Mouse (Mus musculus) layer of hippocampus, adult 18-20 months (tissue): ENCODE results near the gene Armc8. TPM values are rescaled to one million over a fixed set of nuclear protein-coding genes. Genes with fewer than 3 reads are reported as not detected.

Source experiments
- DNase-seq, 2 experiments: peaks; one replicate each; pipeline ENCODE4 v3.0.0; 2022; ENCODE audit warnings: low spot score in 2 of 2
- total RNA-seq, 2 experiments: library from RNA; stranded (reverse); gene quantifications; 2 replicates each; pipeline ENCODE4 v1.2.3; 2021

The Armc8 gene
- total RNA-seq, 2 experiments from 2014 or later, result 53.6 to 55.1 TPM

GRCm38 (mm10) chr9:99449886-99450647 is 118.6 kb downstream of the Armc8 start:
- DNase-seq, result no peak

GRCm38 (mm10) chr9:99447323-99447722 is 121.4 kb downstream of the Armc8 start:
- DNase-seq, result peak in 1 of 2 experiments; percentile 77

- no peak for DNase-seq
Observed at GRCm38 (mm10) chr9:99446259-99446658, 122.4 kb downstream of the Armc8 start.

DNA sequence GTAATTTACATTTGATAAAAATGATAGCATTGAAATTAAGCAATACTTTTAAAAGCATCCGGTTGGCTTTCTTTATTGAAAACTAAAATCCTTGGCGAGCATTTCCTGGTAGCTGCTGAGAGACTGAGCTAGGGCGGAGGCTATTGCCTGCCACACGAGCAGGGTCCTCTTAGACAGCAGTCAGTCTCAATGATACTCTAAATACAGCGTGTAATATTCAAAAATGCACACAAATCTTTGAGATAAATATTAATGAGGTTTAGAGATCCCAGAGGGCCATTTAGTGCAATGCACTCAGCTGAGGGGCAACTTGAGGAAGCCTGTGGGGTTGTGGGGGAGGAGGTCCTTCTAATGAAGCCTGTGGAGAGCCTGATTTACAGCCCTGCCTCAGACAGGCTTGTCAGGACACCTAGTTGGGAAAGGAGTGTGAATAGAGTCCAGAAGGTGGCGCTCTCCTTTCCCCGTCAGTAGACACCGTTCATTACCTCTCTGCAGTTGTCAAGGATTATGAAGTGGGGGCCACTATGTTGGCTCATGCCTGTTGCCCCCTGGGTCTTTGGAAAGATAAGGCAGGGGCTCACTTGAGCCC is 124.0 kb downstream of the Armc8 start:
- DNase-seq, result no peak

GRCm38 (mm10) chr9:99441647-99442433 is 126.9 kb downstream of the Armc8 start:
- no peak for DNase-seq

DNA sequence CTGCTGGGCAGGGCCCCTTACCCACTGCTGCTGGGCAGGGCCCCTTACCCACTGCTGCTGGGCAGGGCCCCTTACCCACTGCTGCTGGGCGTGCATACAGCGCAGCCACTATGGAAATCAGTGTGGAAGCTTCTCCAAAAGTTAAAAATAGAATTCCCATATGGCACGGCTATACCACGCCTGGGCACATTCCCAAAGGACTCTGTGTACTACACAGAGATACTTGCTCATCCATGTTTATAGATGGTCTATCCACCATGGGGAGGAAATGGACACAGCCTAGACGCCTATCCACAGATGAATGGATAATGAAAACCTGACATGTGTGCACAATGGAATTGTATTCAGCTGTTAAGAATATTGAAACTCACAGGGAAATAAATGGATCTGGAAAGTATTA is 127.8 kb downstream of the Armc8 start:
- DNase-seq, result peak in 1 of 2 experiments; percentile 46

- no peak for DNase-seq
Observed at GRCm38 (mm10) chr9:99439064-99439463, 129.6 kb downstream of the Armc8 start.

GRCm38 (mm10) chr9:99437781-99438565 is 130.7 kb downstream of the Armc8 start:
- DNase-seq, result no peak

GRCm38 (mm10) chr9:99437031-99437764 is 131.5 kb downstream of the Armc8 start, which contains the start of gene Mras:
TSS of gene Mras (minus strand) at chr9:99437381.
- no peak for DNase-seq

- peak; percentile 71 to 84 for DNase-seq
Observed at GRCm38 (mm10) chr9:99436182-99437030, 132.3 kb downstream of the Armc8 start.

DNA sequence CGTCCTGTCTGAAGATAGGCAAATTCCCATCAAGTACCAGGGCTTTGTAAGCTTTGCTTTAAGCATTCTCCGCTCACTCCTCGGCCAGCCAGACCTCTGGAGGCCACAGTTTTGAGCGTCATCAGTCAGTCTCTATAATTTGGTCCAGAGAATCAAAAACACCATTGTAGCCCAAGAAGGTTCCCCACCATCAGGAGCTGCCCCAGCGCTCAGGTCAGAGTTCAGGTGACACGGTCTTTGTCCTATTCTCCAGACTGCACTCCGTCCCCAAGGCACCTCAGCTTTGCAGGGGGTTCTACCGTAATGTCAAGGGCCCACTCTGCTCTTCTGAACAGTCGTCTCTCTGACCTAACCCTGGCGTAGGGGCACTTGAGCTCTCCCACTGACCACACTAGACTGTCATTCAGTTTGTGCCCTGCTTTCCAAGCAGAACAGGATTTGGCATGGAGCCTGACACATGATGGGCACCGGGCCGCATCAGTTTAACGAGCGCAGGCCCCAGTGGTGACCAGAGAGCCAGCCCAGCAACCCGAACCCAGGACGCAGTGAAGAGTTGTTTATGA is 133.0 kb downstream of the Armc8 start:
- DNase-seq, result peak in 1 of 2 experiments; percentile 52

DNA sequence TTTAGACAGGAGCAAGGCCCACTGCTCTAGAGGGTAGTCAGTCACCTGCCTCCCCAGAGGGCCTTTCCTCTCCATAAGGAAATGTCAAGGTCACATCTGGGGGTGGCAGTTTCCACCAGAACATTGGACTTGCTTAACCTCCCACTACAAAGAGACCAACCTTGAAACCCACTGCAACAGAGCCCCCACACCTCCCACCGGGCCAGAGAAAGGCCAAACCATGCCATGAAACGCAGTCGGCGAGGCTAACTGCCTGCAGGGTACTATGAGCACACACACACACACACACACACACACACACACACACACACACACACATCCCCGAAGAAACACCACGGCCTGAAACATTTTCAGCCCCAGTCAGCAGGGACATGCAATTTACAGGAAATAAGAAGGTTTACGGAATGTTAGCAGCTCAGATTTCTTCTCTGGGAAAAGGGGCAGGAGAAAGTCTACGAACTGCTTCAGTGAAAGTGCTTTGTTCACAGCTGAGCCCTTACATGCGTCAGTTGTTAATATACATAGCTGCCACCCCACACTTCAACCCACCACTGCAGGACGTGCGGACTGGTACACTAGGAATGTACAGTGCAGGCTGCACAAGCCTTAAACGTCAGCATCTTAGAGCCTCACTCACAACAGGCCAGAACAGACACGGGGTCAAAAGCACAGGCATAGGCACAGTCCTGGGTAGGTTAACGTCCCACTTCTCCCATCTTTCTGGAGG is 133.6 kb downstream of the Armc8 start:
- DNase-seq, result peak in 1 of 2 experiments; percentile 67

DNA sequence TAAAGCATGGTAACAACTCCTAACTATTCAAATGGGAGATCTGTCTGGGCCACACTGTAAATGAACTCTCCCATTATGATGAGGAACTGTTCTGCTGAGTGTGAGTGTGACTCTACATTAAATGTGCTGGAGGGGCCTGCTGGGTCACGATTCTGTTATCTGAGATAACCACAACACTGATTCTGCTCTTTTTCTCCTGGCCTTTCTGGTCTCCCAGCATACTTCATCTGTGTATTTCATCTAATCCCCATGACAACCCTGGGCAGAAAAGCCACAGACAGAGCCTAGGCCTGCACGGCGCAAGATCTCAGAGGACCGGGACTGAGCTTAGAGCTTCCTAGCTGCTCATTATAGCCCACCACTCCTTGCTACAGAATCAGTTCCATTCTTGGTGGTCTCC is 136.2 kb downstream of the Armc8 start:
- DNase-seq, result peak in 1 of 2 experiments; percentile 16

DNA sequence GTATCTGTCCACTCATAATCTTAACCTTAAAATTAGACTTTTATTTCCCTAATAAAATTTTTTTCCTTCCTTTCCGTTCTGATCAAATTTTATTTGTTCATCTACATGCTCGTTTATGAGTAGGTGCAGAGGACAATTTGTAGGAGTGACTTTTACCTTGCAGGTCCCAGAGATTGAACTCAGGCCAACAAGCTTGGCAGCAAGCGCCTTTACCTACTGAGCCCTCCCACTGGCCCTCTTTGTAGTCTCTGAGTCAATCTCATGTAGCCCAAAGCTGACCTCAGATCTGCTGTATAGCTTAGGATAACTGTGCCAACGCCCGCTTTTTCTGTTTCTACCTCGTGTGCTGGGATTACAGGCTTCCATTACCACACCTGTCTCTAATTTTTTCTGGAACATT is 136.7 kb downstream of the Armc8 start:
- peak in 1 of 2 experiments; percentile 7 for DNase-seq

DNA sequence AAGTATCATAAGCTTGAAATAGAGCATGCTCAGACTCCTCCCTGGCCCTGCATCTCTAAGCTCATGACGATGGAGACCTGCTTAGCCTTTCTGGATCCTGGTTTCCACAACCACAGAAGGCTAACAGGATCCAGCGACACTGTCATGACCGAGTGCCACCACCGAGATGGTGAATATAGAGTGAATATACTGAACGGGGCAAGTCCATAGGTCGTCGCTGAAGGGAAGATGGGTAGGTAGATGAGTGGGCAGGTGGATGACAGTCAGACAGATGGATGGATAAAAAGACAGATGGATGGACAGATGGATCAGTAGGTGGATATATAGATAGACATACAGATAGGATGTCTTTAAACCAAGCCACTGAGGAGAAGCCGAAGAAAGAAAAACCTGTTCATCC is 137.4 kb downstream of the Armc8 start:
- peak in 1 of 2 experiments; percentile 67 for DNase-seq

DNA sequence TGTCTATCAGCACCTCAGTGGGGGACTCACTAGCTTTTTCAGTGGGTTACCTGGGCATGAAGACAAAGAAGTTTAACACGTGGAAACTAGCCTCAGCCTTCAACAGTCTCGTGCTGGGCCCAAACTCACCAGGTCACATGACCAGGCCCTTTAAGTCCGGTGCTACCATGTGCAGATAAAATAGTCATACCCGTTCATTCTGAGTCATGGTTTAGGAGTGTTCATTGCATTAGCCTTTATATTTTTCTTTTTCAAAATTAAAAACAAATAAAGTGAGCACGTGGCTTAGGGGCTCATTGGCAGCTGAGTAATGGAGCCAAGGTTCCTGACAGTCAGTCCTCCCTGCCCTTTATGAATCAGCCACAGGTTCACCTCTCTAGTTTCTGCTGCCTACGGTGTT is 137.9 kb downstream of the Armc8 start:
- DNase-seq, result no peak

DNA sequence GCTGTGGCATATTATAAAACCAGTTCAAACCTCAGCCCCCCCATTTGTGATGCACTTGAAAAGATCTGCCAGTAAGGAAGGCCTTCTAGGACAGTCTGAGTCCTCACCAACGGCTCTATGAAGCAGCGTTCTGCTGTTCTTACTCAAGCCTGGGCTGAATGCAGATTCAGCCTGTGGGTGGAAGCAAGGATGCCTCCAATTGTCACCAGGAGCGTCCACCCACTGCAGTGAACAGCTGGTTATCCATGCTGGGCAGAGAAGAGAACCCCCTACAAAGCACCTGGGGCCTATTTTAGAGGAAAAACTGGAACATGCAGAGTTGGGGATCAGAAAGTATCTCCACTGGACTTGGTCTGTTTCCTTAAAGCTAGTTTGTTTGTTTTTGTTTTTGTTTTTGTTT is 138.9 kb downstream of the Armc8 start:
- no peak for DNase-seq

GRCm38 (mm10) chr9:99428601-99429331 is 139.9 kb downstream of the Armc8 start:
- peak in 1 of 2 experiments; percentile 6 for DNase-seq
